Mouse (Mus musculus): ENCODE data around the gene Gpatch4. TPM values are rescaled to one million over a fixed set of nuclear protein-coding genes. Genes with fewer than 3 reads are reported as not detected.

Gene Gpatch4
- total and polyA plus RNA-seq, 3 experiments, result 105 to 240 (median 135) TPM

DNA sequence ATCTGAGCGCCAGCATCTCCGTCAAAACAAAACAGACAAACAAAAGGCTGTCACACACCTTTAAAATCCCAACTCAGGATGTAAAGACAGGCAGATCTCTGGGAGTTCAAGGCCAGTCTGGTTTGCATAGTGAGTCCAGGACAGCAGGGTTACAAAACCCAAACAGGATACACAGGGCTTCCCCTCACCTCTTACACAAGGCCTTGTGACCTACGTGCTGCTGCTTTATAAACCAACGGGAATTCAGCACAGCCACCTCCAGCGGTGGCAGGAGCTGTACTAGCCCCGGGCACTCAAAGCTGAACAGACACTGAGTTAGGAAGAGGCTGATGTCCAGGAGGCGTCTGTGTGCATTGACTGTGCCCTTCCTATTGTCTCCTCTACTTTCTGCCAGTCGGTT, 34.5 kb downstream of the Gpatch4 start:
- Histone ChIP-seq H3K4me3 (ENCODE audit: control insufficient read depth in 1 of 2, insufficient read depth in 1 of 2, low read depth in 2 of 2, low read length in 2 of 2) (no peak overlapping the region), H3K36me3 (ENCODE audit: control insufficient read depth in 1 of 2, insufficient read depth in 2 of 2, low read length in 2 of 2) (no peaks in the 10 kb centered on the region), H3K79me2 (ENCODE audit: control insufficient read depth, insufficient read depth, low read length, poor library complexity) (peaks cover 5% of the 10 kb centered on the region; the same call in 1 of the 2 replicates), H3K9ac (ENCODE audit: control insufficient read depth, low read depth, low read length, poor library complexity, severe bottlenecking) (no peak overlapping the region), H3K27ac (ENCODE audit: control insufficient read depth, low read depth, low read length) (no peak overlapping the region), H3K27me3 (ENCODE audit: control insufficient read depth in 1 of 2, insufficient read depth in 2 of 2, low read length in 2 of 2) (peaks cover 19 to 23% of the 10 kb centered on the region in 2 experiments), H3K4me1 (ENCODE audit: control insufficient read depth in 1 of 2, insufficient read depth in 2 of 2, low read length in 2 of 2) (0 out of 4 replicates have a peak, but pooled peaks cover 0 to 3% of the 10 kb centered on the region in 2 experiments), H3K9me3 (replicated peaks; ENCODE audit: insufficient read depth, low read length) (no peaks in the 10 kb centered on the region)
- DNase-seq (ENCODE audit: low read depth, low spot score), result no peak
- TF ChIP-seq GATA1 (IDR thresholded peaks at IDR 0.05; ENCODE audit: low read depth, low read length) (no peak), BHLHE40 (IDR thresholded peaks at IDR 0.05; ENCODE audit: borderline replicate concordance, low read depth, low read length) (no peak), RCOR1 (IDR thresholded peaks at IDR 0.05; ENCODE audit: low read depth, low read length) (no peak), MAX (IDR thresholded peaks at IDR 0.05; ENCODE audit: low read length) (no peak), GABPA (IDR thresholded peaks at IDR 0.05; ENCODE audit: low read depth, low read length) (no peak), NELFE (IDR thresholded peaks at IDR 0.05; ENCODE audit: low read depth, low read length) (no peak), POLR2AphosphoS5 (IDR thresholded peaks at IDR 0.05; ENCODE audit: borderline replicate concordance, low read depth, low read length) (no peak), E2F4 (IDR thresholded peaks at IDR 0.05; ENCODE audit: borderline replicate concordance, low read depth, low read length) (no peak), MXI1 (IDR thresholded peaks at IDR 0.05; ENCODE audit: low read depth, low read length) (no peak), CHD1 (IDR thresholded peaks at IDR 0.05; ENCODE audit: low read depth, low read length) (no peak), CHD2 (IDR thresholded peaks at IDR 0.05; ENCODE audit: low read length) (no peak)

- H3K36me3 ChIP-seq (ENCODE audit: control insufficient read depth in 1 of 2, insufficient read depth in 2 of 2, low read length in 2 of 2), result peaks cover 0 to 4% of the 10 kb centered on the region in 2 experiments; a peak in 2 of 4 replicates
- no peak within 1 kb of the TSS for H3K27ac ChIP-seq (ENCODE audit: control insufficient read depth, low read depth, low read length)
- H3K79me2 ChIP-seq (ENCODE audit: control insufficient read depth, insufficient read depth, low read length, poor library complexity), result peaks cover 11% of the 10 kb centered on the region
- peaks cover 19 to 23% of the 10 kb centered on the region in 2 experiments for H3K27me3 ChIP-seq (ENCODE audit: control insufficient read depth in 1 of 2, insufficient read depth in 2 of 2, low read length in 2 of 2)
- no peaks in the 10 kb centered on the region for H3K9me3 ChIP-seq (replicated peaks; ENCODE audit: insufficient read depth, low read length)
- no peak within 1 kb of the TSS for H3K4me3 ChIP-seq (ENCODE audit: control insufficient read depth in 1 of 2, insufficient read depth in 1 of 2, low read depth in 2 of 2, low read length in 2 of 2)
- H3K4me1 ChIP-seq (ENCODE audit: control insufficient read depth in 1 of 2, insufficient read depth in 2 of 2, low read length in 2 of 2), result peaks cover 3 to 9% of the 10 kb centered on the region in 2 experiments
- H3K9ac ChIP-seq (ENCODE audit: control insufficient read depth, low read depth, low read length, poor library complexity, severe bottlenecking), result no peak within 1 kb of the TSS
- TF ChIP-seq MYB (IDR thresholded peaks at IDR 0.05; ENCODE audit: low read depth, low read length) (no peak), EP300 (IDR thresholded peaks at IDR 0.05; ENCODE audit: low read depth in 1 of 2, low read length in 2 of 2) (no peak), MEF2A (IDR thresholded peaks at IDR 0.05; ENCODE audit: extremely low read depth, insufficient replicate concordance, low read depth, low read length, poor library complexity, severe bottlenecking) (no peak), ZMIZ1 (IDR thresholded peaks at IDR 0.05; ENCODE audit: low read depth, low read length) (no peak), CHD2 (IDR thresholded peaks at IDR 0.05; ENCODE audit: low read length) (no peak), BHLHE40 (IDR thresholded peaks at IDR 0.05; ENCODE audit: borderline replicate concordance, low read depth, low read length) (no peak)
- no peak for DNase-seq (ENCODE audit: low read depth, low spot score)
Observed at GRCm38 (mm10) chr3:88078204-88078603, 35.3 kb downstream of the Gpatch4 start, which contains the start of gene Ttc24. Gene Ttc24, minus strand, starts transcription at chr3:88078304.
